Mouse (Mus musculus) thymus, postnatal 14 days (tissue): ENCODE measurements around the gene Il9r.

Source experiments
- DNase-seq: peaks from one replicate; pipeline ENCODE4 v3.0.0; 2021

Il9r gene

GRCm38 (mm10) chr11:32200075-32200601 is at the start of gene Il9r:
Gene Il9r, minus strand, starts transcription at chr11:32200279.
- DNase-seq: peak; percentile 82

GRCm38 (mm10) chr11:32248350-32248749 is 48.3 kb upstream of the Il9r start:
- DNase-seq: no peak

- peak; percentile 45 for DNase-seq
These were observed 47.0 kb upstream of the Il9r start for GRCm38 (mm10) chr11:32247068-32247467.

DNA sequence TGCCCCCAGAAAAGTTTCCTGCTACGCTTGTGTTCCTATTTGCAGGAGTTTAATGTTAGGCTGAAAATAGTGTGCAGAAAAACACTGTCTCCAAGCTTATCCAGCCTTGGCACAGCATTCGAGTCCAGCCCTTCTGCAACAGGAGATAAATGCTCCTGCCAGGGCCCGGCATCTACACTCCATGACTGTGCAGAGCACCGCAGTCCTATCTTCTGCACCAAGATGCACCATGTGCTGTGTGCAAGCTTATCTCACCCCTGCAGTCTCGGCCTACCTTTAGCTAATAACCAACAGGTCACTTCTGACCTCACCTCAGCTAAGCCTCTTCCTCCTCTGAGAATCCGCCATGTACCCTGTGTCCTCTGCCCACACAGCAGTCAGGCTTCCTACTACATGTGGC is 45.5 kb upstream of the Il9r start:
- no peak for DNase-seq

GRCm38 (mm10) chr11:32244617-32245016 is 44.5 kb upstream of the Il9r start:
- no peak for DNase-seq

GRCm38 (mm10) chr11:32244064-32244463 is 44.0 kb upstream of the Il9r start:
- no peak for DNase-seq

- no peak for DNase-seq
These were observed 43.3 kb upstream of the Il9r start for GRCm38 (mm10) chr11:32243205-32243955.

GRCm38 (mm10) chr11:32242209-32242608 is 42.1 kb upstream of the Il9r start:
- no peak for DNase-seq

GRCm38 (mm10) chr11:32241391-32241790 is 41.3 kb upstream of the Il9r start:
- no peak for DNase-seq

DNA sequence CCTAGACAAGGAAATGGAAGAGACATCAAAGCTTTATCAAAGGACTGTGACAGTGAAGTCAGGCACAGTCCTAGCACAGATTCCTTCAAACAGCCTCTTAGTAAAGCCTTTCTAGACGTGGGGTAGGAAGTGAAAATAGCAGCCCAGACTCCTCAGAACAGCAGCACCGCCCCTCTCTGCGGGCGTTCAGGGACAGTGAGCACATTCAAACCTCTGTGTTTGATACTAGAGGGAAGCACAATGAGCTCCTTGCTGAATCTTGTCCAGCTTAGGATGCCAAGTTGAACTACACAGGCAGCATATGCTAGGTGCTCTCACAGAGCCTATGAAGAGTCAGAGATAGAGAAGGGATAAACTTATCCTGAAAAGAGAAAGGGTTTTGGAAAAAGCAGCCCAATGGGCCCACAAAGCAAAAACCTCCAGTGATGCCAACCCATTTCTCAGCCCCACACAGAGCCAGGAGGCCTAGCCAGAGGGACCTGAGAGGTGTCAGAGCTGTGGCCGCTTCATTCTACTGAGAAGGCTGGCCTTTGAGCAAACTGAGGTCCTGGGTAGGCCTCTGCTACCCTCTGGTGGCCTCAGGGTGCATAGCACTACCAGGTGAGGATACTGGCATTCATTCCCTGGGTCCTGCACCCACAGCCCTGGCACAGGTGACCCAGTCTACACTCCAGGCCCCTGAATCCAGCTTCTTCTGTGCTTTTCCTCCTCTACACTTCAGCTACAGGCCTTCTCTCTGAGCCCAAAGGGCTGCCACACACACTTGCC is 38.2 kb upstream of the Il9r start:
- DNase-seq: peak; percentile 79

DNA sequence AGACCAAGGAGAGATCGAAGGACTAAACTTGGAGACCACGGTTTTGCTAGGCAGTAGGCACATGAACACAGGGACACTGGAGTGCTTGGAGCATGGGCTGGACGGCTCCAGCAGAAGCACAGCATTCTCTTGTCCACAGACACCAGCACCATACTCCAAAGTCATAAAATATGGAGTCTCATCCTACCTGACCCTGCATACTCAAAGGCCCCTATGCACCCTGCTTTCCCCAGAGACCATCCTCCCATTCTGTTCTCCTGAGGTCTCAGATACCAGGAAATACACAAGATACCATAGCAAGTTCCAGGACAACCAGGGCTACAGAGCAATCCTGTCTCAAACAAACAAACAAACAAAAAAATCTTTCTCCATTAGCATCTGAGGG is 37.3 kb upstream of the Il9r start:
- DNase-seq: no peak

- DNase-seq: peak; percentile 37
These were observed 36.8 kb upstream of the Il9r start for GRCm38 (mm10) chr11:32236712-32237410.

- DNase-seq: no peak
These were observed 36.1 kb upstream of the Il9r start for GRCm38 (mm10) chr11:32236132-32236531.

DNA sequence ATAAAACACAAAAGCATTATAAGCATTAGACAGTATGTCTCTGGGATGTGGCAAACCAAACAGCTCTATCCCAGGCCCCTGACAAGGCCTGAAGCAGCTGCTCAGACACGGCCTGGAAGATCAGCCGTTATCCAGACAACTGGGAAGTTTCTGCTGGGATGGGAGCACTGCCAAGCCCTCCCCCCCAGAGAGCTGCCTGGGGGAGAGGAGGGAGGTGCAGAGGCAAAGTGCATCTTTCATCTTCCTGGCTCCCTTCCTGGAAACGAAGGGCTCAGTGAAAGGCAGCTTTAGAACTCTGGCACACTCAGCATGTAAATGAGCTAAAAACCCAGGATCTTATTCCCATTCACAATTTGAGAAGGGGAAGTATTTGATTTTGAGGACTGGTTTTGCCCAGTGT is 35.6 kb upstream of the Il9r start:
- DNase-seq: no peak

DNA sequence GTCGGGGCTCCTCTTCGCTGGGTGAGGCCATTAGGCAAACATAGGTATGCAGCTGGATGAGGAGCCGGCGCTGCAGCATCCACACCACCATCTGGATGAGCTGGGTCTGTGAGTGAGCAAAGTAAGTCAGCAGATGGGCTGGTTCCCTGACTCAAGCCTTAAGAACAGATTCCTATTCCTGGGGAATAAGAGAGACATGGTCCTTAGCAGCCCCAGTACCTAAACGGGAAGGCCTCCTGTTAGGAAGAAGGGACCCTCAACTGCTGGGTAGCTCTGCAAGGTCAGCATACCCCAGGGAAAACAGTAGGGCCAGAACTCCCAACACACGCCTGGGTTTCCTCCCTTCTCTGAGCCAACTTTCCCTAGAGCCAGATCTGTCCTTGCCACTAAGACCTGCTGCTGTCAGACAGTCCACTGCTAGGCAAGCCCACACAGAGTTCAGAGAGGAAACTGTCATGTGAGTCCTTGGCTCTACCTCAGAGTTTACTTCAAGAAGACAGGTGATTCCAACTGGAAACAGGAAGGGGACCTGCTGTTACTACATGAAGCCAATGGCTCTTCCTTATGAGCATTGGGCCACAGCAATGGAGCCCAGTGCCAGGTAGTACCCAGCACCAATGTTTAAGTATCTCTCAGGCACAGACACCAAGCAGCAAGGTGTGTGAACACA is 34.9 kb upstream of the Il9r start:
- DNase-seq: no peak

GRCm38 (mm10) chr11:32233895-32234294 is 33.8 kb upstream of the Il9r start:
- no peak for DNase-seq

GRCm38 (mm10) chr11:32232848-32233247 is 32.8 kb upstream of the Il9r start:
- DNase-seq: no peak

DNA sequence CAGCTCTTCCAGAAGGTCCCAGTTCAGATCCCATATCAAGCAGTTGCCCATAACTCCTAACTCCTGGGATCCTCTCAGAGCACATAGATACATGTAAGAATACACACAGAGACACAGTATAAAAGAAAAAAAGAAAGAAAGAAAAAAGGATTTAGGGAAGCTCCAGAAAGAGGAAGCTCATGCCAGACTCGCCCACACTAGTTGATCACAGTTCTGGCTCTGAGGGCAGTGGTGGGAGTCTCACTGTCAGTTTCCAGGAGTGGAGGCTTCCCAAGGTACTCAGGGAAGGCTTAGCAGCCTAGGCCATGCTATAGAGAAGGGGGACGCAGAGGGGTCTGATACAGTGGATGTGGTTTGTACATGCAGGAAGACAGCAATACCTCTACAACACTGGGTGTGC is 31.0 kb upstream of the Il9r start:
- DNase-seq: no peak

DNA sequence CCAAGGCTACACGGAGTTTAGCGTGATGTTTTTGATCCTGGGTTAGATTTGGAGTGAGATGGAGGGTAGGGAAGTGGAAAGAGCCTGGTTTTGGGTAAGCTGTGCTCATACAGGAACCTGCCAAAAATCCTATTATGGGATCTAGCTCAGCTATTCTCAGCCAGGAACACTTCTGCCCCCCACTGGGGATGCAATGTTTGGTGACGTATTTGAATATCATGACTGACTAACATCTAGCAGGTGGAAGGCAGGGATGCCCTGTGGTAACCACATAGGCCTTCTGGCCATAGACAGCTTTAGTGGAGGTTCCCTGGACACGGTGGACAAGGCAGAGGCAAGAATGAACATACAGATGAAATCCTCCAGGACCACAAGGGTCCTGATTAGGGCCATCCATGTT is 30.1 kb upstream of the Il9r start:
- peak; percentile 36 for DNase-seq

GRCm38 (mm10) chr11:32228292-32228845 is 28.3 kb upstream of the Il9r start:
- no peak for DNase-seq

DNA sequence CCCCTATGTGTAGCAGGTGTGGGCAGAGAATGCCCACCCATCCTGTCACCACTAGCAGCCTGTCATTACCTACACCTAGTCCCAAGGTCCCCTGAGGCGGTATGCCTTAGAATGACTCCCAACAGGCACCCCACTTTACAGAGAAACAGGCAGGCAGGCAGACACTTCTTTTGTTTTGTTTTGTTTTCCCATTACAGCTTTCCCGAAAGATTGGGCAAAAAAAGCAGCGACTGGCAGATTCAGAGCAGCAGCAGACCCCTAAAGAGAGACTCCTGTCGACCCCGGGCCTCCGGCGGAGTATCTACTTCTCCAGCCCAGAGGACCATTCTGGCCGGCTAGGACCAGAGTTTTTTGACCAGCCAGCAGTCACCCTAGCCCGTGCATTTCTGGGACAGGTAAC is 27.5 kb upstream of the Il9r start:
- DNase-seq: no peak

- no peak for DNase-seq
These were observed 27.0 kb upstream of the Il9r start for GRCm38 (mm10) chr11:32227041-32227440.
